Mouse (Mus musculus) C2C12 (cell line): ENCODE measurements around the gene Zbtb16.

Experiments used
- CEBPB ChIP-seq: IDR thresholded peaks from one replicate; pipeline ENCODE4 v1.6.1; 2011; ENCODE audit warnings: low read depth, mild to moderate bottlenecking, control low read depth, moderate library complexity
- CTCF ChIP-seq: IDR thresholded peaks from one replicate; pipeline ENCODE4 v1.5.1; 2011; ENCODE audit not compliant: control insufficient read depth, insufficient read depth, insufficient read length
- FOSL1 ChIP-seq: IDR thresholded peaks from one replicate; pipeline ENCODE4 v1.8.0; 2011; ENCODE audit warnings: mild to moderate bottlenecking, low read length; ENCODE audit not compliant: poor library complexity, insufficient read depth, severe bottlenecking
- MAX ChIP-seq: IDR thresholded peaks from one replicate; pipeline ENCODE4 v1.6.1; 2011; ENCODE audit warnings: mild to moderate bottlenecking, control low read depth
- MYOD1 ChIP-seq: IDR thresholded peaks from one replicate; pipeline ENCODE4 v1.6.1; 2011; ENCODE audit warnings: low read depth; ENCODE audit not compliant: control insufficient read depth, insufficient read length
- MYOG ChIP-seq: IDR thresholded peaks from one replicate; pipeline ENCODE4 v1.6.1; 2011; ENCODE audit not compliant: control insufficient read depth, insufficient read length; ENCODE audit errors: extremely low read depth
- USF1 ChIP-seq: IDR thresholded peaks from one replicate; pipeline ENCODE4 v1.6.1; 2011; ENCODE audit warnings: low read depth, mild to moderate bottlenecking, control low read depth, moderate library complexity

DNA sequence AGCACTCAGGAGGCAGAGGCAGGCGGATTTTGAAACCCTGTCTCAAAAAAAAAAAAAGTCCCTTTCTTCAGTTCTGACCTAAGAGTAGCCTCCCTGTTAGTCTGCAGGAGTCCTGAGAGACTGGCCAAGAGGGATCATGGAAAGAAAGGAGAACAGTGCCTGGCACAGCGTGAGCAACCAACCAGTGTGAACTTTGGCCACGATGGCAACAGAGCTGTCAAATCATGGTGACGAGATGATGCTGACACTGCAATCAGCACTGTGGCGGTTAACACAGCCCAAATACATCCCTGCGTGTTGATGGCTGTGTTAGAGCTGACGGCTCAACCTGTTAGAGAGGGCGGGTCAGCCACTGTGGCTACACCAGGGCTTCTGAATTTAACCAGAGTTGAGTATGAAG, 119.5 kb downstream of the Zbtb16 start:
- TF ChIP-seq MAX (no peak), CTCF (no peak), MYOG (no peak), USF1 (no peak), FOSL1 (no peak), MYOD1 (no peak), CEBPB (no peak)
